Mouse (Mus musculus) brain, embryonic 14.5 days (tissue): Measurements from ENCODE around the gene Dnase1l2.

Source experiments
- CTCF ChIP-seq: fragments of 200-500 bp; IDR thresholded peaks from 2 replicates; pipeline ENCODE4 v1.5.1; 2012; ENCODE audit warnings: inconsistent platforms, mild to moderate bottlenecking, moderate library complexity, borderline replicate concordance; ENCODE audit not compliant: insufficient read depth, insufficient read length; ENCODE audit errors: extremely low read depth
- POLR2A ChIP-seq: fragments of 200-500 bp; IDR thresholded peaks from 2 replicates; pipeline ENCODE4 v1.6.1; 2012; ENCODE audit warnings: mild to moderate bottlenecking, inconsistent platforms, borderline replicate concordance; ENCODE audit not compliant: poor library complexity, insufficient read depth, insufficient read length, severe bottlenecking; ENCODE audit errors: extremely low read depth

DNA sequence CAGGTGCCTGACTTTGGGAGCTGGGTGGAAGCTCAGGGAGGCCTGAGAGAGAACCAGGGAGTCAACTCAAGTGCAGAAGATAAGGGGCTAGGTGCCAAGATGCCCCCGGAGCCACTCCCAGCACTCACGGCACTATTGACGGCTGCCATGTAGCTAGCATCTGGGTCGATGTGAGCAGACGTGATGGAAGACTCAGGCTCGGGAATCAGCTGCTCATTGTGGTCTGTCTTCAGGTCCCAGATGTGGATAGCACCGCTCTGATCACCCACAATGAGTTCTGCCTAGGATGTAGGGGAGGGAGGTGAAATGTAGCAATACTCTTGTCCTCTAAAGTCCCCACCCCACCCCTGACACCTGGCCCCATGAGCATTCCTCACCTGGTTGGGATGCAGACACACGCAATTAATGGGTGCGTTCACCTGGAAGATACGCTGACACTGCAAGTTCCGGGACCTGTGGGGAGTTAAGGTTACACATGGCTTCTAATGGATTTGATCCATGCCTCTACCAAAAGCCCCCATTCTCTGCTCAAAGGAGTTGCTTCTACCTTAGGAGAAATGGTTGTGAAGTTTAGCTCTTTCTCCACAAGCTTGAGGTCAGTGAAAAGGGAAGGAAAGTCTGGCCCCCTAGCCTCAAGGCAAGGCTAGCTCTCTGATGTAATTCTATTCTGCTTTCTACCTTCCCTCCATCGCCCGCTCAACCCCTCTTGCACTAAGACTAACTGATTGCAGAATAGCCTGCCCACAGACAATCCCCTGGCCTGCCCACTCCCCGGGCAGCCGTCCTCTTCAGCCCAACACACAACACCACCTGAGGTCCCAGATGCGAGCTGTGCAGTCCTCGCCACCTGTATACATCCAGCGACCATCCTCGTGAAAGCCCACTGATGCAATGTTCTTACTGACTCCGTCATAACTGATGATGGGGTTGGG lies 34.4 kb upstream of the Dnase1l2 start:
- TF ChIP-seq CTCF = no peak
- no peak for TF ChIP-seq POLR2A
